Mouse (Mus musculus): ENCODE measurements at regions not wholly inside any gene's neighbourhood (a gene's known extent, or its start where the extent isn't known, plus 50 kb on each side); places are given as distances from the start of the nearest gene placed in this dataset.
"Not testable (repeated sequence)": the region's sequence is repeated elsewhere in the genome, so short reads cannot be mapped to it uniquely, and the experiment has no call there.

GRCm38 (mm10) chr12:56058876-56059275 is 222.8 kb downstream of the Brms1l start:
- DNase-seq: no peak

- peak in 1 of 2 experiments; percentile 47 for DNase-seq
These were observed 222.3 kb downstream of the Brms1l start for GRCm38 (mm10) chr12:56058463-56058862.

- no peak for DNase-seq
These were observed 219.3 kb downstream of the Brms1l start for GRCm38 (mm10) chr12:56055382-56055781.

GRCm38 (mm10) chr12:56046050-56046449 is 209.9 kb downstream of the Brms1l start:
- no peak for DNase-seq

- DNase-seq: no peak
These were observed 184.9 kb downstream of the Brms1l start for GRCm38 (mm10) chr12:56020954-56021514.

- DNase-seq: no peak
These were observed 184.4 kb downstream of the Brms1l start for GRCm38 (mm10) chr12:56020547-56020946.

- DNase-seq: no peak
These were observed 173.9 kb downstream of the Brms1l start for GRCm38 (mm10) chr12:56009976-56010375.

GRCm38 (mm10) chr12:56005846-56006245 is 169.7 kb downstream of the Brms1l start:
- no peak for DNase-seq

- DNase-seq: no peak
These were observed 169.2 kb downstream of the Brms1l start for GRCm38 (mm10) chr12:56005321-56005720.

- no peak for DNase-seq
These were observed 168.4 kb downstream of the Brms1l start for GRCm38 (mm10) chr12:56004479-56004878.

GRCm38 (mm10) chr12:56003561-56003960 is 167.4 kb downstream of the Brms1l start:
- DNase-seq: no peak

GRCm38 (mm10) chr12:55996585-55997377 is 160.7 kb downstream of the Brms1l start:
- no peak for DNase-seq

- no peak for DNase-seq
These were observed 147.6 kb downstream of the Brms1l start for GRCm38 (mm10) chr12:55983565-55984351.

GRCm38 (mm10) chr12:55983128-55983527 is 147.0 kb downstream of the Brms1l start:
- DNase-seq: no peak

GRCm38 (mm10) chr12:55974262-55974661 is 138.1 kb downstream of the Brms1l start:
- no peak for DNase-seq

GRCm38 (mm10) chr12:55959319-55959718 is 123.2 kb downstream of the Brms1l start:
- DNase-seq: not testable (repeated sequence)

GRCm38 (mm10) chr12:55940566-55940965 is 104.4 kb downstream of the Brms1l start:
- DNase-seq: no peak

- DNase-seq: no peak
These were observed 103.4 kb downstream of the Brms1l start for GRCm38 (mm10) chr12:55939281-55940142.

GRCm38 (mm10) chr12:55934172-55934571 is 98.0 kb downstream of the Brms1l start:
- DNase-seq: no peak

GRCm38 (mm10) chr12:55933417-55933816 is 97.3 kb downstream of the Brms1l start:
- no peak for DNase-seq

- no peak for DNase-seq
These were observed 94.3 kb downstream of the Brms1l start for GRCm38 (mm10) chr12:55930468-55930867.

- no peak for DNase-seq
These were observed 90.8 kb downstream of the Brms1l start for GRCm38 (mm10) chr12:55926974-55927321.

Measured in spleen, adult 18-20 months (tissue).